20 mouse cellular contexts compared by ENCODE assay signal in genomic region chrX:101874901-101875300, GRCm38 (mm10). TPM values are rescaled to one million over a fixed set of nuclear protein-coding genes. Genes with fewer than 3 reads are reported as not detected.
A peak's percentile ranks its signal among the peaks of the same experiment; 100 is the strongest.
DNase-seq lines count a peak whose midpoint lies in the region; ATAC-seq and TF ChIP-seq lines count a peak whose summit lies in the region.
"Had no signal": no experiment of that assay in that cellular context is flagged by ENCODE, and none has a peak within 500 bp of the region (broad histone marks: within the 10 kb centered on the region; RNA-seq: fewer than 3 reads in every experiment).

No protein-coding gene starts in this region.

- no peak for ATAC-seq in heart, embryonic 14.5 days (ENCODE audit: insufficient number of reproducible peaks, insufficient read depth, low FRiP score, low read depth)
- ATAC-seq in kidney, embryonic 16.5 days (ENCODE audit: low FRiP score, low TSS enrichment), result no peak
- no peak for ATAC-seq in forebrain, postnatal 0 days
- ATAC-seq: forebrain, embryonic 16.5 days; hindbrain, postnatal 0 days; intestine, embryonic 16.5 days had no signal

- no peak for TF ChIP-seq CTCF in embryonic fibroblast, embryonic 13.5 days (IDR thresholded peaks at IDR 0.05; ENCODE audit: borderline replicate concordance, insufficient read depth, low read length)
- TF ChIP-seq CTCF in forebrain, postnatal 0 days (IDR thresholded peaks at IDR 0.05; ENCODE audit: low read depth), result no peak

- TF ChIP-seq POLR2A in embryonic fibroblast, embryonic 13.5 days (IDR thresholded peaks at IDR 0.05; ENCODE audit: low read depth, low read length), result no peak

- H3K9me3 ChIP-seq in heart, embryonic 14.5 days (ENCODE audit: control insufficient read depth, low read length), result no peaks in the 10 kb centered on the region
- H3K9me3 ChIP-seq in kidney, embryonic 16.5 days (ENCODE audit: low read length), result no peaks in the 10 kb centered on the region
- H3K9me3 ChIP-seq in forebrain, postnatal 0 days (ENCODE audit: low read length), result no peaks in the 10 kb centered on the region
- H3K9me3 ChIP-seq: embryonic facial prominence, embryonic 10.5 days; forebrain, embryonic 10.5 days; midbrain, embryonic 12.5 days had no signal

- H3K4me3 ChIP-seq in heart, embryonic 14.5 days (ENCODE audit: control insufficient read depth in 1 of 2, insufficient read depth in 1 of 2, low read depth in 1 of 2, low read length in 2 of 2), result no peak overlapping the region
- no peak overlapping the region for H3K4me3 ChIP-seq in kidney, embryonic 16.5 days (ENCODE audit: low read length)
- H3K4me3 ChIP-seq in embryonic fibroblast, embryonic 13.5 days (ENCODE audit: insufficient read depth, low read length), result no peak overlapping the region
- no peak overlapping the region for H3K4me3 ChIP-seq in forebrain, postnatal 0 days (ENCODE audit: low read depth, low read length)
- H3K4me3 ChIP-seq: embryonic facial prominence, embryonic 10.5 days; forebrain, embryonic 10.5 days; midbrain, embryonic 12.5 days had no signal

- H3K9ac ChIP-seq in heart, embryonic 14.5 days (ENCODE audit: low read length), result no peak overlapping the region
- H3K9ac ChIP-seq in kidney, embryonic 16.5 days (replicated peaks; ENCODE audit: low read length), result no peak overlapping the region; the same call in 1 of the 2 replicates
- no peak overlapping the region for H3K9ac ChIP-seq in forebrain, postnatal 0 days
- H3K9ac ChIP-seq: midbrain, embryonic 12.5 days had no signal

- H3K27ac ChIP-seq in heart, embryonic 14.5 days (replicated peaks in 1 of 2; ENCODE audit: control insufficient read depth in 1 of 2, insufficient read depth in 1 of 2, low read depth in 2 of 2, low read length in 2 of 2), result peak overlapping the region; percentile 31 to 61; a peak in 1 of 4 replicates
- peak overlapping the region; percentile 66 for H3K27ac ChIP-seq in kidney, embryonic 16.5 days (ENCODE audit: low read length)
- peak overlapping the region; percentile 39 for H3K27ac ChIP-seq in embryonic fibroblast, embryonic 13.5 days (ENCODE audit: insufficient read depth, low read length)
- no peak overlapping the region for H3K27ac ChIP-seq in forebrain, postnatal 0 days (ENCODE audit: low read depth, low read length)
- H3K27ac ChIP-seq: embryonic facial prominence, embryonic 10.5 days; forebrain, embryonic 10.5 days; hindbrain, postnatal 0 days; midbrain, embryonic 12.5 days had no signal

- DNase-seq in heart, adult 11 months, result no peak
- no peak for DNase-seq in kidney, postnatal 10 days
- peak; percentile 61 for DNase-seq in brain, adult 2 months (ENCODE audit: low read depth, low spot score)
- no peak for DNase-seq in forebrain, postnatal 0 days
- DNase-seq: adrenal gland, adult 2 months; cerebellum, adult 11-12 months; cerebellum, postnatal 10 days; kidney, adult 9 months; layer of hippocampus, postnatal 36 days; lung, postnatal 10 days; thymus, postnatal 25 days had no signal

- no peaks in the 10 kb centered on the region for H3K36me3 ChIP-seq in heart, embryonic 14.5 days (ENCODE audit: control insufficient read depth, insufficient read depth, low read length)
- H3K36me3 ChIP-seq in kidney, embryonic 16.5 days (ENCODE audit: insufficient read depth, low read length), result no peaks in the 10 kb centered on the region
- H3K36me3 ChIP-seq in forebrain, postnatal 0 days (ENCODE audit: insufficient read depth), result no peaks in the 10 kb centered on the region
- H3K36me3 ChIP-seq: embryonic facial prominence, embryonic 10.5 days; forebrain, embryonic 10.5 days; midbrain, embryonic 12.5 days had no signal

- peaks cover 0 to 15% of the 10 kb centered on the region in 2 experiments; a peak in 1 of 4 replicates for H3K4me1 ChIP-seq in heart, embryonic 14.5 days (ENCODE audit: control insufficient read depth in 2 of 2, insufficient read depth in 2 of 2, low read length in 2 of 2)
- peaks cover 14% of the 10 kb centered on the region for H3K4me1 ChIP-seq in kidney, embryonic 16.5 days (ENCODE audit: insufficient read depth, low read length)
- peaks cover 18% of the 10 kb centered on the region for H3K4me1 ChIP-seq in embryonic fibroblast, embryonic 13.5 days (ENCODE audit: control insufficient read depth, insufficient read depth, low read length)
- no peaks in the 10 kb centered on the region for H3K4me1 ChIP-seq in forebrain, postnatal 0 days (ENCODE audit: insufficient read depth)
- H3K4me1 ChIP-seq: forebrain, embryonic 10.5 days; midbrain, embryonic 12.5 days had no signal

- WGBS in heart, embryonic 14.5 days, result 40% methylated on average over 2 of the region's 2 CpGs
- 33% methylated on average over 2 of the region's 2 CpGs for WGBS in kidney, embryonic 16.5 days
- 65% methylated on average over 2 of the region's 2 CpGs for WGBS in forebrain, postnatal 0 days

- H3K4me2 ChIP-seq in heart, embryonic 14.5 days (ENCODE audit: low read length), result no peak overlapping the region
- no peak overlapping the region for H3K4me2 ChIP-seq in kidney, embryonic 16.5 days (replicated peaks; ENCODE audit: low read depth, low read length)
- no peak overlapping the region for H3K4me2 ChIP-seq in forebrain, postnatal 0 days (ENCODE audit: low read depth)
- H3K4me2 ChIP-seq: midbrain, embryonic 12.5 days had no signal

- 0 out of 2 replicates have a peak, but pooled peaks cover 5% of the 10 kb centered on the region for H3K27me3 ChIP-seq in heart, embryonic 14.5 days (ENCODE audit: control insufficient read depth, insufficient read depth, low read length)
- peaks cover 15% of the 10 kb centered on the region for H3K27me3 ChIP-seq in kidney, embryonic 16.5 days (ENCODE audit: insufficient read depth, low read length)
- H3K27me3 ChIP-seq in forebrain, postnatal 0 days (ENCODE audit: insufficient read depth, low read length), result no peaks in the 10 kb centered on the region

RNA-seq across cellular contexts. Expression of gene Nhsl2, which starts 25.7 kb away (rescaled TPM):
- polyA plus RNA-seq in heart, embryonic 14.5 days (2014; fragmentation: Nextera tagmentation; extraction: Ambion mirVana), result 12.4 and 15.5 TPM in 2 replicates
- 12.0 and 12.1 TPM in 2 replicates for polyA plus RNA-seq in kidney, embryonic 16.5 days (2015; fragmentation: Nextera tagmentation; extraction: Ambion mirVana)
- 6.2 and 15.6 TPM in 2 replicates for polyA plus RNA-seq in embryonic fibroblast, embryonic 13.5 days (2011; ENCODE audit: insufficient read length, low read depth, missing spikeins)
- 10.5 and 15.8 TPM in 2 replicates for total RNA-seq in forebrain, postnatal 0 days (2014; rRNA removed)
- polyA plus RNA-seq in forebrain, postnatal 0 days (2015; fragmentation: Nextera tagmentation; extraction: Ambion mirVana), result 2.5 and 4.0 TPM in 2 replicates
